In genomic region chr17:6016213-6016780, GRCm38 (mm10) we compare ENCODE assay signal across 8 mouse cellular contexts.
DNase-seq lines count a peak whose midpoint lies in the region; ATAC-seq lines count a peak whose summit lies in the region.

No protein-coding gene starts in this region.

- H3K4me2 ChIP-seq in liver, embryonic 11.5 days: no peak overlapping the region
- H3K4me2 ChIP-seq in heart, embryonic 15.5 days: no peak overlapping the region
- H3K4me2 ChIP-seq in midbrain, embryonic 11.5 days: no peak overlapping the region
- no peak overlapping the region for H3K4me2 ChIP-seq in midbrain, embryonic 15.5 days
- no peak overlapping the region for H3K4me2 ChIP-seq in hindbrain, embryonic 16.5 days (ENCODE audit: low read length)

- no peak overlapping the region for H3K27ac ChIP-seq in liver, embryonic 11.5 days (ENCODE audit: low read depth, low read length)
- H3K27ac ChIP-seq in heart, embryonic 15.5 days: peak overlapping the region; percentile 58
- no peak overlapping the region for H3K27ac ChIP-seq in midbrain, embryonic 11.5 days (ENCODE audit: low read depth, low read length)
- H3K27ac ChIP-seq in midbrain, embryonic 15.5 days: no peak overlapping the region
- no peak overlapping the region for H3K27ac ChIP-seq in hindbrain, embryonic 16.5 days (ENCODE audit: low read depth, low read length)

- H3K27me3 ChIP-seq in liver, embryonic 11.5 days (replicated peaks; ENCODE audit: control insufficient read depth, insufficient read depth, low read length): no peaks in the 10 kb centered on the region
- H3K27me3 ChIP-seq in heart, embryonic 15.5 days: no peaks in the 10 kb centered on the region
- no peaks in the 10 kb centered on the region for H3K27me3 ChIP-seq in midbrain, embryonic 11.5 days (ENCODE audit: control insufficient read depth, insufficient read depth, low read length)
- no peaks in the 10 kb centered on the region for H3K27me3 ChIP-seq in midbrain, embryonic 15.5 days (replicated peaks)
- no peaks in the 10 kb centered on the region for H3K27me3 ChIP-seq in hindbrain, embryonic 16.5 days (replicated peaks; ENCODE audit: control insufficient read depth, insufficient read depth, low read length)

- no peak for DNase-seq in liver, embryonic 11.5 days (ENCODE audit: low spot score)
- no peak for DNase-seq in liver
- DNase-seq in lung, postnatal 10 days: peak; percentile 72
- DNase-seq in midbrain, embryonic 11.5 days (ENCODE audit: low spot score, missing footprints): no peak
- DNase-seq in left cerebral cortex, adult 8-10 months (ENCODE audit: low spot score in 2 of 2): no peak

- WGBS in liver, embryonic 11.5 days: 48% methylated on average over 7 of the region's 7 CpGs
- WGBS in heart, embryonic 15.5 days: 50% methylated on average over 7 of the region's 7 CpGs
- WGBS in midbrain, embryonic 11.5 days: 77% methylated on average over 7 of the region's 7 CpGs
- 73% methylated on average over 7 of the region's 7 CpGs for WGBS in midbrain, embryonic 15.5 days
- WGBS in hindbrain, embryonic 16.5 days: 72% methylated on average over 7 of the region's 7 CpGs

- ATAC-seq in liver, embryonic 11.5 days (replicated peaks; ENCODE audit: low FRiP score): peak; percentile 63
- peak; percentile 76 for ATAC-seq in heart, embryonic 15.5 days (replicated peaks; ENCODE audit: insufficient number of reproducible peaks, insufficient read depth, low FRiP score, low read depth)
- ATAC-seq in midbrain, embryonic 11.5 days (ENCODE audit: low FRiP score): no peak
- ATAC-seq in midbrain, embryonic 15.5 days (replicated peaks): no peak
- ATAC-seq in hindbrain, embryonic 16.5 days: no peak

- H3K9me3 ChIP-seq in liver, embryonic 11.5 days (ENCODE audit: control insufficient read depth, low read length): no peaks in the 10 kb centered on the region
- H3K9me3 ChIP-seq in heart, embryonic 15.5 days (replicated peaks): no peaks in the 10 kb centered on the region
- no peaks in the 10 kb centered on the region for H3K9me3 ChIP-seq in midbrain, embryonic 11.5 days (ENCODE audit: control insufficient read depth, low read length)
- H3K9me3 ChIP-seq in midbrain, embryonic 15.5 days: no peaks in the 10 kb centered on the region
- no peaks in the 10 kb centered on the region for H3K9me3 ChIP-seq in hindbrain, embryonic 16.5 days (ENCODE audit: control insufficient read depth, low read length)

- H3K4me3 ChIP-seq in liver, embryonic 11.5 days (ENCODE audit: low read depth, low read length): no peak overlapping the region
- H3K4me3 ChIP-seq in heart, embryonic 15.5 days: no peak overlapping the region
- H3K4me3 ChIP-seq in midbrain, embryonic 11.5 days (ENCODE audit: low read depth, low read length): no peak overlapping the region
- H3K4me3 ChIP-seq in midbrain, embryonic 15.5 days: no peak overlapping the region
- no peak overlapping the region for H3K4me3 ChIP-seq in hindbrain, embryonic 16.5 days (ENCODE audit: low read length)

- H3K9ac ChIP-seq in liver, embryonic 11.5 days (ENCODE audit: low read depth, low read length): no peak overlapping the region
- no peak overlapping the region for H3K9ac ChIP-seq in heart, embryonic 15.5 days
- H3K9ac ChIP-seq in midbrain, embryonic 11.5 days (ENCODE audit: low read length): no peak overlapping the region
- H3K9ac ChIP-seq in midbrain, embryonic 15.5 days: no peak overlapping the region
- no peak overlapping the region for H3K9ac ChIP-seq in hindbrain, embryonic 16.5 days (ENCODE audit: low read depth, low read length)

- H3K36me3 ChIP-seq in liver, embryonic 11.5 days (ENCODE audit: control insufficient read depth, insufficient read depth, low read length): no peaks in the 10 kb centered on the region
- H3K36me3 ChIP-seq in heart, embryonic 15.5 days: 0 out of 2 replicates have a peak, but pooled peaks cover 3% of the 10 kb centered on the region
- H3K36me3 ChIP-seq in midbrain, embryonic 11.5 days (ENCODE audit: control insufficient read depth, insufficient read depth, low read length): no peaks in the 10 kb centered on the region
- H3K36me3 ChIP-seq in midbrain, embryonic 15.5 days (replicated peaks): no peaks in the 10 kb centered on the region
- no peaks in the 10 kb centered on the region for H3K36me3 ChIP-seq in hindbrain, embryonic 16.5 days (ENCODE audit: control insufficient read depth, insufficient read depth, low read length)

- H3K4me1 ChIP-seq in liver, embryonic 11.5 days (replicated peaks; ENCODE audit: control insufficient read depth, insufficient read depth, low read length): peaks cover 5% of the 10 kb centered on the region; the same call in 1 of the 2 replicates
- H3K4me1 ChIP-seq in heart, embryonic 15.5 days (replicated peaks): peaks cover 26% of the 10 kb centered on the region
- H3K4me1 ChIP-seq in midbrain, embryonic 11.5 days (ENCODE audit: control insufficient read depth, insufficient read depth, low read length): no peaks in the 10 kb centered on the region
- no peaks in the 10 kb centered on the region for H3K4me1 ChIP-seq in midbrain, embryonic 15.5 days
- H3K4me1 ChIP-seq in hindbrain, embryonic 16.5 days (ENCODE audit: control insufficient read depth, insufficient read depth, low read depth, low read length): no peaks in the 10 kb centered on the region

Comparison
In these comparisons a context has a peak if more than half of its experiments do, and no peak if none do; other contexts are left out.
1. ATAC-seq: peak in liver, embryonic 11.5 days (single experiment) and heart, embryonic 15.5 days (single experiment); none in midbrain, embryonic 11.5 days (single experiment), midbrain, embryonic 15.5 days (single experiment) and hindbrain, embryonic 16.5 days (single experiment).